Mouse (Mus musculus): Measurements from ENCODE around the gene Olfm2.
"Not testable (repeated sequence)": the region's sequence is repeated elsewhere in the genome, so short reads cannot be mapped to it uniquely, and the experiment has no call there.

Gene Olfm2

DNA sequence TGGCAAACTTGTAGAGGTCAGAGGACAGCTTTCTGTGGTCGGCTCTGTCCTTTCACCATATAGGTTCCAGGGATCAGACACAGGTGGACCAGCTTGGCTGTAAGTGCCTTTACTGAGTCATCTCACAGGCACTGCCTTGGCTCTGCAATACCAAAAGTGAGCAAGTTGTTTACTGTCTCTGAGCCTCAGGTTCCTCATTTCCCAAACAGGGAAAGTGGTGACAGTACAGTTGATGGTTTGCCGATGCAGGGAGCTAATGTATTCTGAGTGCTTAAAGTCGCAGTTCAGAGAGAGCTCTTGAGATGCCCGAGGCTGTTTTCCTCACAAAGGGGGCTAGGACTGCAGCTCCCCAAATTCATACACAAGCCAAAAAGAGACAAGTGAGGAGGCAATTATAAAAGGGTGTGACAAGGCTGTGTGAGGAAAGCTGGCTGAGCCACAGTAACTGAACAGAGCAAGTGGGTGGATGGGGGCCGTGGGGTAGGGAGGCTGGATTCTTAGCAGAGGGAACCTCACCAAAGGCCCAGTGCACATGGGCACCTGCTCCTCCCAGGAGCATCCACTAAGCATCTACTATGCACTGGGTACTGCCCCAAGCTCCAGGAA, 49.9 kb downstream of the Olfm2 start:
- DNase-seq (ENCODE audit: low spot score in 2 of 2) = no peak

DNA sequence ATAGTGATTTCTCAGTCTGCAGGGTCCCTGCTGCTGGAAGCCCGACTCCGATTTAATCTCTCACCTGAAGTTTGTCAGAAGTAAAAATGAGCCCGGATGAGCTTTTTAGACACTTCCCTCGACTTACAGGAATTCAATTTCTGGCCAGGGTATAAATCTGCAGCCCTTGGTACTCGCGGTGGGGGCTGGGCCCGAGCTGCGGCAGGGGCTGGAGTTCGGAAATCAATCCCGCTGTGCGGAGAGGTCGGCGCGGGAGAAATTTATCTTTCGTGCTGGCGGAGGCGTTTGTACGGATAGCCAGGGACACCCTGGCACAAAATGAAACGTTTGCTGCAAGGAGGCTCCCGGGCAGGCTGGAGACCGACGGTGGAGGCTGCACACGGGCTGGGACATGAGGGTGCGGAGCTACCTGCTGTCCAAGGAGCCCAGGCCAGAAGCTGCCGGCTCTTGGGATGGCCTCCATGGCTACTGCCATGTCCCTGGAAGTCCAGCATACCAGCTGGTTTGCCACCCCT, 51.4 kb downstream of the Olfm2 start:
- DNase-seq (ENCODE audit: low spot score in 2 of 2) = no peak

GRCm38 (mm10) chr9:20692863-20693262, 53.3 kb downstream of the Olfm2 start:
- no peak for DNase-seq (ENCODE audit: low spot score in 2 of 2)

- not testable (repeated sequence) for DNase-seq (ENCODE audit: low spot score in 2 of 2)
These were observed 55.7 kb downstream of the Olfm2 start for GRCm38 (mm10) chr9:20690449-20690848.

GRCm38 (mm10) chr9:20689913-20690312, 56.2 kb downstream of the Olfm2 start:
- DNase-seq (ENCODE audit: low spot score in 2 of 2) = no peak

GRCm38 (mm10) chr9:20689403-20689802, 56.7 kb downstream of the Olfm2 start:
- DNase-seq (ENCODE audit: low spot score in 2 of 2) = no peak

DNA sequence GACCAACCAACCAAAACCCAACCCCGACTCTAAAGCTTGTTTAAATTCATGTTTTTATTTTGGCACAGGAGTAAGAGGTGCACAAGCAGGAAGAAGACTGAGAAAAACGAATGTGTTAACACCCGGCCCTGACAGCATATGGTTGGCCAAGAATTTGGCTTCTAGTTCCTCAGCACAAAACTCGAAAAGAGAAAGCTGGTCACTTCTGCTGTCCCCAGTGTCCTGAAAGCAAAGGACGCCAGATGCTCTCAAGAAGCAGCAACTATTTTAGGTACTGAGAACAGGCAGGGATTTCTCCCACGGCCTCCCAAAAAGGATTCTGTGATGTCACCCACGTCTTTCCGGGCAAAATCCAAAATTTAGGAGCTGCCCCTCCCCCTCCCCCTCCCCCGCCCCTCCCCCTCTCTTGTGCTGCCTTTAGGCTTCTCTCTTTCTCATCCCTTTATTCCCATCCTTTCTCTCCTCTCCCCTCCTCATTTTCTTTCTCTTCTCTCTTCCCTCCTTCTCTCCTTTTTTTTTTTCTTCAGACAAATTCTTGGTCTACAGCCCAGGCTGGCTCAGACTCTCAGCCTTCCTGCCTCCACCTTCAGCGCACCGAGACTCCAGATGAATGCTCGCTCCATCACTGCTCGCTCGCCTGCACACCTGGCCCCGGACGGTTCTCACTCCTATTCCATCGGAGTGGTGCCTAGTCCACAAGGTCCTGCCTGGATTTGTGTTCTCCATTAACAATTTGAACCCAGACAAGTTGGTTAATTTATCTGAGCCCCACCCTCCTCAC, 60.9 kb downstream of the Olfm2 start:
- peak in 1 of 2 experiments; percentile 62 for DNase-seq (ENCODE audit: low spot score in 2 of 2)

DNA sequence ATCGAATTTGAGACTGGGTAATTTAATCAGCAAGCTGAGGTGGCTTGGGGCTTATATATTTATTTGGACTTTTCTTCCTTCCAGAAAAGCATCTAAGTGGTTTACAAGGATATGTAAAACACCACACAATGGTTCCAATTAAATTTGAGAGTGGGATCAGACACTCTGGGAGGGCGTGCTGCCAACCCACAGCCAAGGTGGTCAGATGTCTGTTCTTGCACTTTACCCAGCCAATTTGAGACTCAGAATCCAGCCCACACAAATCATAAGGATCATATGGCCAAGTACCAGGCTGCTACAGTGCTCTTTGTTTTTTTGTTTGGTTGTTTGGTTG, 63.8 kb downstream of the Olfm2 start:
- no peak for DNase-seq (ENCODE audit: low spot score in 2 of 2)

DNA sequence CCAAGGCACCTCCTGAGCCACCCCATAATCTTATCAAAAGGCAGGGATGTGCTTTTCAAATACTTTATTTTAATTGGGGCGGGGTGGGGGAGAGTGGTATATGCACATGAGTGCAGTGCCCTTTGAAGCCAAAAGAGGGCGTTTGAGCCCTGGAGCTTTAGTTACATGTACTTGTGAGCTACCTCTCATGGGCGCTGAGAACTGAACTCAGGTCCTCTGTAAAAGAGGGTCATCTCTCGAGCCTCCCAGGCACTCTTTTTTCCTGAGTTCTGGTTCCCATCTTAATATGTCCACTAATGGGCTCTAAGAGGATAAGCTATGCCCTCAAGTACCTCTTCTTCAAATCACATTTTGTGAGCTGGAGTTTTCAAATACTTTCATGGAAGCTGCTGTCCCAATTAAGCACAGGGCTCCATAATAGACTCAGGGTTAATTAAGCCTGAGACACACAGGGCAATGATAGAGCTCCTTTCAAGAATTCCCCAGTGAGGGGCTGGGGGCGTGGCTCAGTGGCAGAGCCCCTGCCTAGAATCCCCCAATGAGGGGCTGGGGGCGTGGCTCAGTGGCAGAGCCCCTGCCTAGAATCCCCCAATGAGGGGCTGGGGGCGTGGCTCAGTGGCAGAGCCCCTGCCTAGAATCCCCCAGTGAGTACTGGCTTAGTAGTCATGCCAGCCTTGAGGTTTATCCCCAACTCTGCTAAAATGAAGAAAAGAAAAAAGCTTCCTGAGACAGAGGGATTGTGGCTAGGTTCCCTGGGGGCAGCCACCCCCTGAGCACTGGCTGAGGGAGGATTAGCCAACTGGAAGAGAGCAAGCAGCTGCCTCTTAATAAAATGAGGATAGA, 64.4 kb downstream of the Olfm2 start:
- DNase-seq (ENCODE audit: low spot score in 2 of 2) = no peak

DNA sequence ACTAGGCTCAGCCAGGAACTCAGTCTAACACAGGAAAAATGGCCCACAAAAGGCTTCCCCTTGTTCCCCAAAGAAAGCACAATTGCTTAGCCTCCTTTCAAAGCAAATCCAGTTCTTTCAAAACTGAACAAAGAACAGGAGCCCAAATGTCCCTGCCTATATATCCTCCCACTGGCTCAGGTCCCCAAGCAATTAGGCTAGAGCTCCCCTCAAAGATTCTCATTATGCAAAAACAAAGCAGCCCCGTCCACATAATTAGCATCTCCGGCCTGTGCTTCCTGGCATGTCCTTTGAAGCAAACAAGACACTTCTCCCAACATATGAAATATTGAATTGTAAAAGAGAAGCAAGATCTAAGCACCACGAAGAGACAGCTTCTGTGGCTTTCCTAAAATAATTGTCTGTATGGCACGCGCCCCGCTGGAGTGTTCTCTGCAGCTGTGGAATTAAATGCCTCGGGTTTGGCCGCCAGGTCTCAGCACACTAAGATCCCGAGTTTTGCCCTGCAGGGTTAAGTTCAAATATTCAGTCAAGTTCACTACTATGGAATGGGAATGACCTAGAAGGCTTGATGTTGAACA, 65.7 kb downstream of the Olfm2 start:
- no peak for DNase-seq (ENCODE audit: low spot score in 2 of 2)

- DNase-seq (ENCODE audit: low spot score in 2 of 2) = no peak
These were observed 68.3 kb downstream of the Olfm2 start for GRCm38 (mm10) chr9:20677892-20678291.

DNA sequence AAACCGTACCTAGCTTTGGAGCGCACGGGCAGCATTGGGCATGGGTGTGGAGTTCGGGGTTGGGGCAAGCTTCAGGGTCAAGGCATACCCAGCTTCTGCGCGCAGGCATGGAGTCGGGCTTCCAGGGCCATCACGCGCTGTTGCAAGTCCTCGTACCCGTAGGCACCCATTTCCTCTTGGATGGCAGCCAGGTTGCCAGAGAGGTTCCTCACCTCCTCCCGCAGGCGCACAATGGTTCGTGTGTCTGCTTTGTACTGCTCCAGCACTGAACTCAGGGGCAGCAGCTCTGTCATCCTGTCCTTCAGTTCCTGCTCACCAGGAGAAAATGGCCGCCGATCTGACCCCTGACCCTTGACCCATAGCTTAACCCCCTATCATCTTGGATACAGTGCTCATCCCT, 74.1 kb downstream of the Olfm2 start:
- DNase-seq (ENCODE audit: low spot score in 2 of 2) = no peak

DNA sequence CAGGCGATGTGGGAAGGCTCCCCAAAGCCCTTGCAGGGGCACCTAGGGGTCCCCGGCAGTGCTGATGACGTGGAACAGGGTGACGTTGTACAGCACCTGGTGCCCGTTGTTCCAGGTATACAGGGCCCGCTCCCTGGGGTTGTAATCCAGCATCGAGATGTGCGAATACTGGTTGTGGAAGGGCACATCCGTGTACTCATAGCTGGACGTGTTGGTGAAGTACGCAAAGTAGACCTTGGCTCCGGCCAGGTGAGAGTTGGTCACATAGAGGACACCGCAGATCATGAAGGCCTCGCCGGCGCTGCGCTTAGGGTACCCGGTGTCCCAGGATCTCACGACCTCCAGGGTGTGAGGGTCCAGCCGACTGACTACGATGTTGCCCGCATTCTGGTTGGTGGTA, 78.1 kb downstream of the Olfm2 start:
- no peak for DNase-seq (ENCODE audit: low spot score in 2 of 2)

- no peak for DNase-seq (ENCODE audit: low spot score in 2 of 2)
These were observed 79.6 kb downstream of the Olfm2 start for GRCm38 (mm10) chr9:20666510-20667034.

DNA sequence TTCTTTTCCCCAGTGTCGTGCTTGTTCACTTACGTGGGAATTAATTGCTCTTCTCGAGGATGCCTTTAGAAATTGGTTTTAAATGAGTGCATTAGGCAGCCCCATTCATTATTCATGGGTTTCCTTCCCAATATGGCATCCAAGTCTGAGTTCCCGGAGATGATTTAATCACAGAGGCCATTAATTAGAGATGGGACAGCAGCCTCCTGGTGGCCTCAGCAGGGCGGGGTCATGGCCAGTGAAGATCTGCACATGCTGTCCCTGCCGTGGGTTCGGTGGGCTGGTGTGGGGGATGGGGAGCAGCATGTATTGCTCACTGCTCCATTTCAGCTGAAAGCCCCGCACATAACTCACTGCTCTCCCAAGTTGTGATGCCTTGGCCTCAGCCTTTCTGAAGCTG, 80.2 kb downstream of the Olfm2 start:
- DNase-seq (ENCODE audit: low spot score in 2 of 2) = peak in 1 of 2 experiments; percentile 35

DNA sequence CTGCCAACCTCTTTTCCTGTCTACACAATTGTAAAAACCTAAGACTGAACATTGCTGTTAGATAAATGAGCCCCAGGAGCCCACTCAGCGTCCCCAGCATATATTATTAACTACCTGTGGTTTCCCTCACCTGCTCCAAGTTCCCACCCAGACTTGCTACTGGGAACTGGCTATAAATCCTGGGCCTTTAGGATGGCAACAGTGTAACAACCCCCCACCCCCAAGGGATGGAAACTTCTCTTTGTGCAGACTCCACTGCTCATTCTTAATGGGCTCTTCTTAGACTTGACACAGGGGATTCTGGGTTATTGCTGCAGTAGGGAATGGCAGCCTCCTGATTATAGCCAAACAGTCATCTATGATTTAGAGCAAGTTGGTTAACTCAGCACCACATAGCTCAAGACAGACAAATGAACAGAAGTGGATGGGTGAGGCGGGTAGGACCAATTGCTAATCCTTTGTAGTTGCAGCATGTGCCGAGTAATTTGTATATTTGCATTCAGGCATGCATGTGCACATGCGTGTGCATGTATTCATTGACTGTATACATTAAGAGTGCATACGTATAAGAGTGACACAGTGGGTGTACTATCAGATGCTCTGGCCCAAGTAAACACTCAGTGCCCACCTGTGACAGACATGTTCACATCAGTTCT, 81.0 kb downstream of the Olfm2 start:
- no peak for DNase-seq (ENCODE audit: low spot score in 2 of 2)

DNA sequence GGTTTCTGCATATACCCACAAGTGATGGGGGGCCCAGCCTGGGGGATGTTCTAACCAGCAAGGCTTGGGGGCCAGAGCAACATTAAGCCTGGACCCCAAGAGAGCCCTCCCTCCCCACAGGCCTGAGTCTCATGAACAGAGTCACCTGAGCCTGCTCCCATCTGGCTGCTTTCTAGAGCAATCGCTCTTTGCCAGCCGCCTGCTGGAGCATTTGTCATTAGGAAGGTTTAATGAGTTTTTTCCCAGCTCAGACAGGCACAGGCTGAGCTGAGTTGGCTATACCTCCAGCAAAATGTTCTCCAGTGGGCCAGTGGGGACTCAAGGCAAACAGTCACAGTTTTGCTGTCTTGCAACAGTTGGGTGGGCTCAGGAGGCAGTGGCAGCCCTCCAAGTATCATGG, 81.8 kb downstream of the Olfm2 start:
- DNase-seq (ENCODE audit: low spot score in 2 of 2) = peak in 1 of 2 experiments; percentile 54

DNA sequence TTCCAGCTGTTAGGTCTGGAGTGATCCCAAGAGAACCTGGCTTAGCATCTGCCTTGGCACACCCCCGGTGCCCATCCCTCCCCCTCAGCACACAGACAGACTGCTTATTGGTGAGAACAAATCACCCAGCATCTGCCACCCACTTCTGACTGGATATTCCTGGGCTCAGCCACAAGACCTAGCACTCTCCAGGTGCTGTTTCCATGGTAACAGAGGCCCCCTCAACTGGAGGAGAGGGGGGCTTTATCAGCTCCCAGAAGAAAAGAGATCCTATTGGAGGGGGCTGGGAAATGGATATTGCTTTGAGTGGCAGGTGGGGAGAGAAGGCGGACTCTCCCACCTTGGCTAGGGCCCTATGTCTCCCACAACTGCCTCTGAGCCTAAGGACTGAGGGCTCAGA, 82.2 kb downstream of the Olfm2 start:
- DNase-seq (ENCODE audit: low spot score in 2 of 2) = peak in 1 of 2 experiments; percentile 76

DNA sequence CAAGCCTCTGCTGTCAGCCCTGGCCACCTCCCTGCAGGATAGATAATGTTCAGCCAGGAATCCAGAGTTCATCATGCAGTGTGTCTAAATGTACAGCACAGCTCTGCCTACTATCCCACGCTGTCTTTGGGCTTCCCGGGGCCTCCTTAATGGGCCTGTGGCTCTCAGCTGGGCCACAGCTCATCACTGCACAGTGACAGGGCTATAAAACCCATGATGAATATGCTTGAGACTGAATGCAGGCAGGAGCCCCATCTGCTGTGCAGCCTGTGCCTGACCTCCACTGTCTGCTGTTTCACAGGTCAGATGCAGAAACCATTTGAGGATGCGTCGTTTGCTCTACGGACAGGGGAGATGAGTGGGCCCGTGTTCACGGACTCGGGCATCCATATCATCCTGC, 83.3 kb downstream of the Olfm2 start:
- DNase-seq (ENCODE audit: low spot score in 2 of 2) = no peak

GRCm38 (mm10) chr9:20662325-20662724, 83.8 kb downstream of the Olfm2 start:
- peak; percentile 70 to 79 for DNase-seq (ENCODE audit: low spot score in 2 of 2)

- DNase-seq (ENCODE audit: low spot score in 2 of 2) = no peak
These were observed 88.6 kb downstream of the Olfm2 start for GRCm38 (mm10) chr9:20657546-20657945.

Data from frontal cortex, postnatal 14 days (tissue).